8 mouse cellular contexts compared by ENCODE assay signal in the genomic region with DNA sequence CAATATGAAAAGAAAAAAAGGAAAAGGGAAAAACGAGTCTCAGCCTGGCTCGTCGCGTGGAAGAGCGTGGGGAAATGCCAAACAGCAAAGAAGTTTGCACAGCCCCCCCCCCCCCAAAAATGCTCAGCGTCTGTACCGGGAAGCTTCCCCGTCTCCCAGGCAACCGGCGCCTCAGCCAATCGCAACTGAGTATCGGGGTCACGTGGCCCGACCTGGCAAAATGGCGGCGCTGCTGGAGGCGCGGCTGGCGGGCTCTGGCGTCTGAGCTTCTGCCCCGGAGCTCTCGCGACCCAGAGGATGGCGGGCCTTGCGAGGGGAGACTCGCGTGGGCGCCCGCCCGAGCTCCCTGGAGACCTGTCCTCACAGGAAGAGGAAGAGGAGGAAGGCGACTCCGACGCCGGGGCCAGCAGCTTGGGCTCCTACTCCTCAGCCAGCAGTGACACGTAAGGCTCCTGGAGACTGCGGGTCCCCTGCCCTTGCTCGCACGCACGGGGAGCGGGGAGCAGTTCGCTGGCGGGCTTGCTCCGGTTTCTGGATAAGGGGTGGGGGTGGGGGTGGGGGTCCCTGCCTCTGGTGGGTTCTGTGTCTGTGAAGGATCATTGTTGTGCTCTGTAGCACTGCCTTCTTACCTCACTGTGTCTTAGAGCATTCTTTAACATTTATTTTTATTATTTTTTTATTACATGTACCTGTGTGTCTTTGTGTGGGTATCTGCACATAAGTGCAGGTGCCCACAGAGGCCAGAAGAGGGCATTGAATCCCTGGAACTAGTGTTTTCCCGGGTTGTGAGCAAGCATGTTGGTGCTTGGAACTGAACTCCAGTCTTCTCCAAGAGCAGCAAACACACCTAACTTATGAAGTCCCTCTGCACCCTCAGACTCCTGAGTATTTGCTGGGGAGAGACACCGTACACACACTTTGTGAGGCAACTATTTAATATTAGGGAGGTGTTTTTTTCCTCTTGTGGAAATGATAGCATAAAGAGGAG. TPM values are rescaled to one million over a fixed set of nuclear protein-coding genes. Genes with fewer than 3 reads are reported as not detected.
DNase-seq lines count a peak whose midpoint lies in the region; ATAC-seq and TF ChIP-seq lines count a peak whose summit lies in the region.

No protein-coding gene starts in this region.

- peak; percentile 93 for DNase-seq in gastrocnemius, adult 2 months
- peak; percentile 94 for DNase-seq in hindbrain, postnatal 0 days (ENCODE audit: low spot score)
- peak; percentile 87 to 91 for DNase-seq in left cerebral cortex, adult 2 months (ENCODE audit: extremely low spot score in 1 of 2, low spot score in 2 of 2)
- DNase-seq in retina, postnatal 7 days (ENCODE audit: low read depth, low spot score), result peak; percentile 82
- peak; percentile 78 to 86 for DNase-seq in urinary bladder, adult 18-20 months (ENCODE audit: low spot score in 2 of 2)

- 0 out of 2 replicates have a peak, but pooled peaks cover 4% of the 10 kb centered on the region for H3K9me3 ChIP-seq in hindbrain, postnatal 0 days (ENCODE audit: low read length)

- peak overlapping the region; percentile 64 for H3K4me2 ChIP-seq in hindbrain, postnatal 0 days (ENCODE audit: low read depth, low read length)

- peak overlapping the region; percentile 96 for H3K4me3 ChIP-seq in gastrocnemius, adult 2 months
- peak overlapping the region; percentile 81 for H3K4me3 ChIP-seq in hindbrain, postnatal 0 days (ENCODE audit: low read length)
- peak overlapping the region; percentile 92 for H3K4me3 ChIP-seq in left cerebral cortex, adult 2 months
- H3K4me3 ChIP-seq in macrophage (ENCODE audit: inconsistent target), result peak overlapping the region; percentile 37

- peak overlapping the region; percentile 74 for H3K27ac ChIP-seq in gastrocnemius, adult 2 months
- H3K27ac ChIP-seq in hindbrain, postnatal 0 days, result no peak overlapping the region
- H3K27ac ChIP-seq in left cerebral cortex, adult 2 months, result 0 out of 2 replicates have a peak overlapping the region, but pooled peaks have one; percentile 20
- no peak overlapping the region for H3K27ac ChIP-seq in macrophage

- H3K9ac ChIP-seq in hindbrain, postnatal 0 days (replicated peaks; ENCODE audit: low read length), result peak overlapping the region; percentile 60

- TF ChIP-seq CTCF in gastrocnemius, adult 2 months (IDR thresholded peaks at IDR 0.05), result peak; percentile 36
- TF ChIP-seq CTCF in hindbrain, postnatal 0 days (IDR thresholded peaks at IDR 0.05; ENCODE audit: low read depth), result peak; percentile 48
- TF ChIP-seq CTCF in left cerebral cortex, adult 2 months (IDR thresholded peaks at IDR 0.05), result peak; percentile 29

- peak; percentile 97 for ATAC-seq in activated CD4-positive, CD25-positive, alpha-beta regulatory T cell, adult 4 months
- peak; percentile 99 for ATAC-seq in common myeloid progenitor, adult 5-6 weeks (replicated peaks; ENCODE audit: low read depth, poor library complexity, severe bottlenecking)
- ATAC-seq in hindbrain, postnatal 0 days, result peak; percentile 96

- no peaks in the 10 kb centered on the region for H3K79me2 ChIP-seq in macrophage (ENCODE audit: inconsistent target)

- intact Hi-C loops in gastrocnemius, adult 2 months (cut with DNase I), result no loop called here
- intact Hi-C loops in left cerebral cortex, adult 2 months (cut with DNase I), result no loop called here

- H3K36me3 ChIP-seq in hindbrain, postnatal 0 days (ENCODE audit: insufficient read depth, low read length), result no peaks in the 10 kb centered on the region
- no peaks in the 10 kb centered on the region for H3K36me3 ChIP-seq in macrophage (ENCODE audit: inconsistent target)

- H3K27me3 ChIP-seq in hindbrain, postnatal 0 days (ENCODE audit: insufficient read depth, low read length), result no peaks in the 10 kb centered on the region

- H3K4me1 ChIP-seq in hindbrain, postnatal 0 days (ENCODE audit: insufficient read depth, low read length), result no peaks in the 10 kb centered on the region

- WGBS in hindbrain, postnatal 0 days, result 4% methylated on average over 45 of the region's 45 CpGs
- 5% methylated on average over 44 of the region's 45 CpGs for WGBS in macrophage (ENCODE audit: missing documents)

RNA-seq across cellular contexts. Expression of gene Intu, which starts 9.8 kb away (rescaled TPM):
- polyA plus RNA-seq in activated CD4-positive, CD25-positive, alpha-beta regulatory T cell, adult 4 months (2017; shearing (Covaris generic)), result under 1 TPM; 0.09 to 0.42 TPM
- total RNA-seq in common myeloid progenitor, adult 5-6 weeks (2017), result 2.4 and 2.5 TPM in 2 replicates
- 1 to 10 TPM; 1.2 to 2.3 TPM for total RNA-seq in gastrocnemius, adult 2 months (2021)
- total RNA-seq in hindbrain, postnatal 0 days (2014; rRNA removed), result 6.3 and 6.6 TPM in 2 replicates
- polyA plus RNA-seq in hindbrain, postnatal 0 days (2015; fragmentation: Nextera tagmentation; extraction: Ambion mirVana), result 2.5 and 3.0 TPM in 2 replicates
- 1 to 10 TPM; 6.7 to 8.4 TPM for total RNA-seq in left cerebral cortex, adult 2 months (2021)
- 10 to 100 TPM in 10 of 26 experiments, 1 to 10 TPM in 16; 3.0 to 15.7 (median 9.6) TPM for total RNA-seq in macrophage (2018; cell fraction: chromatin; rRNA removed)
- 1 to 10 TPM; 1.9 to 3.5 (median 2.8) TPM for total RNA-seq in macrophage (2018; cell fraction: cytosol; rRNA removed)
- 10 to 100 TPM in 2 of 26 experiments, 1 to 10 TPM in 24; 2.8 to 14.9 (median 6.9) TPM for total RNA-seq in macrophage (2018; cell fraction: nucleus; rRNA removed)
- polyA plus RNA-seq in macrophage (2018), result 1.0 to 2.0 TPM (median 1.8 TPM) in 3 replicates

Comparison
In these comparisons a context has a peak if more than half of its experiments do, and no peak if none do; other contexts are left out.
1. H3K27ac ChIP-seq: peak in gastrocnemius, adult 2 months (single experiment) and left cerebral cortex, adult 2 months (single experiment); none in hindbrain, postnatal 0 days (single experiment) and macrophage (single experiment).
2. H3K4me3 ChIP-seq: peak in every context shown above with its lines; median percentile 96 in gastrocnemius, adult 2 months; 92 in left cerebral cortex, adult 2 months; 81 in hindbrain, postnatal 0 days; 37 in macrophage.
3. Peak in every context shown above with its lines, with median percentiles within 50 percentile points of each other: ATAC-seq, DNase-seq and CTCF ChIP-seq.